Mouse (Mus musculus) megakaryocyte, embryonic 14.5 days (primary cell): Measurements from ENCODE around the gene Tmem138.

ENCODE experiments used
- FLI1 ChIP-seq: IDR thresholded peaks from 2 replicates; pipeline ENCODE4 v1.6.1; 2012; ENCODE audit warnings: low read length, inconsistent platforms, mixed read lengths
- GATA1 ChIP-seq: IDR thresholded peaks from 3 replicates; pipeline ENCODE4 v1.6.1; 2012; ENCODE audit warnings: mixed read lengths, low read length, inconsistent platforms, borderline replicate concordance

GRCm38 (mm10) chr19:10561558-10562314 is 15.4 kb downstream of the Tmem138 start:
- no peak for TF ChIP-seq GATA1
- TF ChIP-seq FLI1: no peak
